Mouse (Mus musculus): Measurements from ENCODE around the gene Asap2. TPM values are rescaled to one million over a fixed set of nuclear protein-coding genes. Genes with fewer than 3 reads are reported as not detected.

Gene Asap2
- total RNA-seq, 2 experiments from 2014 or later: 37.4 to 37.8 TPM

DNA sequence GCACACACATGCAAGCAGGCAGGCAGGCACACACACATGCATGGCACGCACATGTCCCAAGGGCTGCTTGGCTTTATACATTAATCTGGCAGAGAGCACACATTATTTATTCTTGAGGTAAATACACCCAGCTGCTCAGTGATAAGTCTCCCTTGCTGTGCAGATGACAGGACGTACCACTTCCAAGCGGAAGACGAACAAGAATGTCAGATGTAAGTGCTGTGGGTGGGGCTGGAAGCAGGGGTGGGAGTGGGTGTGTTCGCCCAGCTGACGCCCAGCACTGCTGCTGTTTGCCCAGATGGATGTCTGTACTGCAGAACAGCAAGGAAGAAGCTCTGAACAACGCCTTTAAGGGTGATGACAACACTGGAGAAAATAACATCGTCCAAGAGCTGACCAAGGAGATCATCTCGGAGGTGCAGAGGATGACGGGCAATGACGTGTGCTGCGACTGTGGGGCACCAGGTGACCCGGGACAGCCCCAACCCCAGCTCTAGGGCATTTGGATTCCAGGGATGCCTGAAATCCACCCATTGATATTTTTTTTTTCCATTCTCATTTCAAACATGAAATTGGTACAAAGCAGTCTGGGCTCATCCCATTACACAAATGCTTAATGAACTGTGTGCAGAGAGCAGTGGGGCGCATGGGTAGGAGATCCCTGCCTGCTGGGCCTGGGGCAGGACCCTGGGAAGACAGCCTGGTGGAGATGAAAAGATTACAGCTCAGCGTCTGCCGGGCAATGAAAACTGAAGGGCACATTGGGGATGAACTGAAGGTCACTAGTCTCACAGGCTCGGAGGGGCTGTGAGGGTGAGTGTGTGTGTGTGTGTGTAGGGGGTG is 239.0 kb downstream of the Asap2 start:
- peak in 1 of 2 experiments; percentile 30 for DNase-seq (ENCODE audit: low spot score in 2 of 2)
- intact Hi-C loops (cut with DNase I): no loop called here

DNA sequence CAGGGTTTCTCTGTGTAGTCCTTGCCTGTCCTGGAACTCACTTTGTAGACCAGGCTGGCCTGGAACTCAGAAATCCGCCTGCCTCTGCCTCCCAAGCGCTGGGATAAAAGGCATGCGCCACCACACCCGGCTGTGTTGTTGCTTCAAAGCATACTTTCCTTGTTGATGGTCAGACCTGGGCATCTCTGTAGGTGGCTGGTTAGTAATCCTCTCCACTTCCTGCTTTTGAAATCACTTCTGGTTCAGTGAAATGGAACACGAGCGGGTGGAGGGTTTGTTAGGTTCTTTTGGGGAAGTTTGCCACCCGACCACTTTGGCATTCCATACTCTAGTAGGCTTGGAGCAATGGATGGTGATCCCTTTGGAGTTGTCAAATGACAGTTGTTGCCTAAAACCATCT is 243.5 kb downstream of the Asap2 start:
- intact Hi-C loops (cut with DNase I): no loop called here
- DNase-seq (ENCODE audit: low spot score in 2 of 2): no peak

DNA sequence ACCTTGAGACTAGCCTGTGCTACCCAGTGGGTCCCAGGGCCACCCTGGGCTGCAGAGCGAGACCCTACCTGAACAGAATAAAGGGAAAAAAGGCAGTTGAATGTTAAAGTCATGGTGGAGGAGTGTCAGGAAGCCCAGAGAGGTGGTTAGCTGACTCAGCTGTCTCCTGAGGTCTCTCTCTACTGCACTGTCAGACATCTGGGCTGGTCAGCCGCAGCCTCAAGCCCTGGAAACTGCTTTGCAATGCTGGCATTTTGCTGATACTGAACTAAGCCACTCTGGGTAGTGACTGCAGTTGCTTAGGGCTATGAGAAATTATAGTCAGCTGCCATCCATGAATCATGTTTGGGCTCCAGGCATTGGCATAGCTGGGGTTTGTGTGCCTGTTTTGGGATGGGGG is 244.3 kb downstream of the Asap2 start:
- DNase-seq (ENCODE audit: low spot score in 2 of 2): no peak
- intact Hi-C loops (cut with DNase I): no loop called here

DNA sequence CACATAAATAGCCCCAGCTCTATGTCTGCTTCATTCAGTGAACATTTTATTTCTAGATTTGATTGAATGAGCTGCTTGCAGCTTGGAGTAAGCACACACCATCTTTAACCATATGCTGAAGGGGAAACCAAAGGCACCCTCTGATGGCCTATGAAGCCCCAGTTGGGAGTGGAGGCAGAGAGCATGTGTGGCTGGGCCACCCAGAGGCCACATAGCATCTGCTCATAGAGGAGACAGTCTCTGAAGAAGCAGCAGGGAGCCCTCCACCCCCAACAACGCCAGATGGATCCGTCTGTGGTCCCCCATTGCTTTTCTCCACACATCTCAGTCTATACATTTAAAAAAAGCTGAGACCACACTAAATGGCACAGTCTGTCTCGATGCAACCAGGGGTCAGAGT is 251.7 kb downstream of the Asap2 start:
- no peak for DNase-seq (ENCODE audit: low spot score in 2 of 2)
- intact Hi-C loops (cut with DNase I): no loop called here

DNA sequence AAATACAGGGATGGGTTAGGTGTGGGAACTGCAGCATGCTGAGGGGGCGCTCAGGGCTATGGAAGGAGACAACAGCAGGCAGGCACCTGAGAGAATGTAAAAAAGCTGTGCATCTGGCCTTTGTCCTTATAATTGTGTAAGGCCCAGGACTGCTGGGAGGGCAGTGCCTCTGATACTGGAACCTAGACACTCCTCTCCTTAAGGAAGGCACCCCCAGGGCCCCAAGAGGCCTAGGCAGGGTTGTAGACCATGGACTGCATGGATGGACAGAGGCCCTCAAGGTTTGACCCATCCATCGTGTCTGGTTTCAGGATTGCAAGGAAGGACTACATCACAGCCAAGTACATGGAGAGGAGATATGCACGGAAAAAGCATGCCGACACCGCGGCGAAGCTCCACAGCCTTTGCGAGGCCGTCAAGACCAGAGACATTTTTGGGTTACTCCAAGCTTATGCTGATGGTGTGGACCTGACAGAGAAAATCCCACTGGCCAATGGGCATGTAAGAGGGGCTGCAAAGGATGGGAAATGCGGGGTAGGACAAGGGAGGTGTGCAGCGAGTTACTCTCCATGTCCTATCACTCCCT is 254.2 kb downstream of the Asap2 start:
- intact Hi-C loops (cut with DNase I): no loop called here
- no peak for DNase-seq (ENCODE audit: low spot score in 2 of 2)

DNA sequence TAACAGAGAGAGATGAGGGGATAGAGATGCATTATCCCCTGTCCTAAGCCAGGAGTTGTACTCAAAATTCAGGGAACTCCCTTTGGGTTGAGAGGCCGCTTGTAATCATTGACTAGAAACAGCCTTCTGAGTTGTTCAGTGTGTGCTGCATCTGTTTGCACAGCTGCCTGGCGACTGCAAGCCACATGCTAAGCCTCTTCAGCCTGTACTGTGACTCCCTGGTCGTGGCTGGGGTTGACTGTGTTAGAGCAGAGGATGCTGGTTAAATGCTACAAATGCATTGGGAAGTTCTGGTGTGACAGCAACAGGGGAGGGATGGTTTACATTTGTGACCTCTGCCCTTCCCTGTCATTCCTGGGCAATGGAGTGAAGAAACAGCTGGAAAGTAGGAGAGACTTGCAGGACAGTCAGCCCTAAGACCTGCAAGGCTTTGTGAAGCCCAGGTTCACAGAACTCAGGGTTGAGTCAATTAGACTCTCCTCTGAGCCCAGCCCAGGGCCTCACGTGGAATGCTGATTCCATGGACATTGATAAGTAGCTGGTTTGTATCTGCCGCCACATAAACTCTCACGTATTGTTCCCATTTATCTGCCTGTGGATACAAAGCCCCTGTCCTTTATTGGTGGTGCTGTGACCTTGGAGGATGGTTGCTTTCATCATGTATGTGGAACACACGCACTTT is 257.6 kb downstream of the Asap2 start:
- no peak for DNase-seq (ENCODE audit: low spot score in 2 of 2)
- intact Hi-C loops (cut with DNase I): no loop called here

DNA sequence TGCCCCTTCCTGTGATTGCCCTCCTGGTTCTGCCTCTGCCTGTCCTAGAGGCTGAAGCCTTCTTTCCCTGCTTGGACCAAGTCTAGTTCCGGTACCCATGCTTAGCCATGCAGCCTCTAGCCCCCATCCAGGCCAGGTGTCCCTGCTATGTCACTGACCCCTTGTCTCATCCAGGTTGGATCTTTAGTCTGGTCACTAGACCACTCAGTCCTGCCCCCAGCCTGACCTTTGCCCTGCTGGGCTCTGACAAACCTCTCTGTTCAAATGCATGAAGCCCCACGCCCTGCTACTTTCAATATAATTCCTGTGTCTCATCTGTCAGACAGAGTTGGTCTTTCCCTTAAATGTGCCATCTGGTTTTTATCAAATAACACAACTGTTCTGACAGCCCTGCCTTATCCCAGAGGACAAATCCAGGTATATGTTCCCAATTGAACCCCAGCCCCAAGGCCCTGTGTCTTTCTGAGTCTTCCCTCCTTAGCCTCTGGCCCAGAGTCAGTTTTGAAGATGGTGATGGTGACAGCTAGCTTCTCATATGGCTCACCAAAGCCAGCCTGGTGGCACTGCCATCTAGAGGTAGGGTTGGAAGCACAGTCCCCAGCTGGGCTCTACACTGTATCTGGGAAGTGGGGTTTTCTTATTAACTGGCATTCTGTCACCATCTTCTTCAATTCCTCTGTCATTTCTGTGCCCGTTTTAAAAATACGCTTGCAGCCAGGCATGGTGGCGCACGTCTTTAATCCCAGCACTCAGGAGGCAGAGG is 270.4 kb downstream of the Asap2 start:
- intact Hi-C loops (cut with DNase I): no loop called here
- no peak for DNase-seq (ENCODE audit: low spot score in 2 of 2)

DNA sequence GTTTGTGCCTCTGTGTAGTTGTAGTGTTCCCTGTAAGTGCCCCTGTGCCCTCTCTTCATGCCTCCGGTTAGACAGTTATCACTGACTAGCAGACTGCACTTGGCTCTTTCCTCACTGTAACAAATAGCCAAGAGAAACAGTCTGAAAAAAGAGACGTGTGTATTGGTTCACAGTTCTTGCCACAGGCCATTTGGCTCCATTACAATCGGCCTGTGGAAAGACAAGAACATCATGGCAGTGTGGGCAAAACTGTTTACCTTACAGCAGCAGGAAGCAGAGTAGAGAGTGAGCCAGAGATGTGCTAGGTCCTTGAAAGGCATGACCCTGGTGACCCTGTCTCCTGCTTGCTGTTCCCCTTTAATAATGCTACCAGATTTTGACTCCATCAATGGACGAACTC is 271.3 kb downstream of the Asap2 start:
- DNase-seq (ENCODE audit: low spot score in 2 of 2): no peak
- intact Hi-C loops (cut with DNase I): no loop called here

DNA sequence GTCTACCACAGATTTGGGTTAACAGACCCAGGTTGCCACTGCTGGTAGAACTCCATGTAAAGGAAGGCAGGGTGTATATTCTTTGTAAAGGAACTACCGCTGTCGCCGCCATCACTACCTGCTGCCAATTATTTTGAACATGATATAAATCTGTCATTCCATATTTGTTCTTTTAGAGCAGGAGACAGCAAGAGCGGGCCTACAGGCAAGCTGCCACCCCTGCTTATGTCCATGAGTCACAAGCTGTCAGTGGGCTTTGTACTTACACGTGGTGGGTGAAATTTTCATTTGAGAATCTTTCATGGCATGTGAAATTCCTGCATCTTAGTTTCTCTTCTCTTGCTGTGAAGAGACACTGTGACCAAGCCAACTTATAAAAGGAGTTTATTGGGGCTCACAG is 273.0 kb downstream of the Asap2 start:
- no peak for DNase-seq (ENCODE audit: low spot score in 2 of 2)
- intact Hi-C loops (cut with DNase I): no loop called here

DNA sequence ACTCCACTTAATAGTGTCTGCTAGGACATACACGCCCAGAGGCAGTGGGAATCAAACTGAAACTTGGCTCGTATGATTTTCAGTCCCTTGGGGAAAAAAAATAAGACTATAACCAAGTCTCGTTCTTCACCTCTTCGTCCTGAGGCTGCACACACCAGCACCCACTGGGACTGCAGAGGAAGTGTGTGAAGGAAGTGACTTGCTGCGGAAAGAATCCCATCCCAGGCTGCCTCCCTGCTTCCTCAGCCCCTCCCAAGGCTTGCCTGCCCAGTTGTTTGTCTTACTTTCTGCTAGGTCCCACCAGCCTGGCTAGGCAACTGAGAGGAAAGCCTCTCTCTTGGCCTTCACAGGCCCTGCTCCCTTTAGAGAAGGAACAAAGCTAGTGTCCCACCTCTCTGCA is 274.0 kb downstream of the Asap2 start:
- no peak for DNase-seq (ENCODE audit: low spot score in 2 of 2)

DNA sequence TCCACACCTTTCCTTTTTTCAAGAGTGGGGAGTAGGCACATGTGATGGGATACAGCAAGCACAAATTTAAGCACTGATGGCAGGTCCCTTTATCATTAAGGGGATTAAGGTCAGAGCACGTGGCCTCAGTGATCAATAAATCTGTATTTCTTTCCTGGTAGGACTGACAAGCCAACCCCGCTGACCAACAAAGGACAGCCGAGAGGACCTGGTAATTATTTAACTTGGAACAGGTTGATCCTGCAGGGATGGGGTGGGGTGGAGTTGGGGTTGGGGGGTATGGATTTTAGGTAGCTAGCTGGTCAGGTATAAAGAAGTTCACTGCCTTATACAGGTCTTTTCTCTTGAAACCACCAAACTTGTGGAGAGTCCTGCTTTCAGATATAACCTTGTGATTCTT is 274.7 kb downstream of the Asap2 start:
- intact Hi-C loops (cut with DNase I): no loop called here
- no peak for DNase-seq (ENCODE audit: low spot score in 2 of 2)

More for the DNA sequence above, 274.0 kb downstream of the Asap2 start:
- intact Hi-C loops (cut with DNase I): no loop called here

DNA sequence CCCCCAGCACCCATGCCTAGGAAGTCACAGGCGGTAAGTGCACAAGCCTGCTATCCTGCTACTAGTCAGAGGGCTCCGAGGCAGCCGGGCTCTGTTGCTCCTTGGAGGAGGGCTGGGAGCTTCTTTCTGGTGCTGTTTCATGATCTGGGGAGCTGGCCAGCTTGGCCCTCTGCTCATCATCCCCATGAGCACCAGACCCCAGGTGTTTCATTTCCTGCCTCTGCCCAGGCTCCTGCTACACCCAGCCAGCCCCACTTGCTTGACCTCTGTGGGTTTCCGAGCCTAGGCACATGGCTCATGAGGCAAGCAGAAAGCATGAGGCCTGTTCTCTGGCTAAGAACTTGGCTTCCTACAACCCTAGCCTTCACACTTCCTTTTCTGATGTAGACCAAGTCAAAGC is 275.2 kb downstream of the Asap2 start:
- intact Hi-C loops (cut with DNase I): no loop called here
- DNase-seq (ENCODE audit: low spot score in 2 of 2): no peak

DNA sequence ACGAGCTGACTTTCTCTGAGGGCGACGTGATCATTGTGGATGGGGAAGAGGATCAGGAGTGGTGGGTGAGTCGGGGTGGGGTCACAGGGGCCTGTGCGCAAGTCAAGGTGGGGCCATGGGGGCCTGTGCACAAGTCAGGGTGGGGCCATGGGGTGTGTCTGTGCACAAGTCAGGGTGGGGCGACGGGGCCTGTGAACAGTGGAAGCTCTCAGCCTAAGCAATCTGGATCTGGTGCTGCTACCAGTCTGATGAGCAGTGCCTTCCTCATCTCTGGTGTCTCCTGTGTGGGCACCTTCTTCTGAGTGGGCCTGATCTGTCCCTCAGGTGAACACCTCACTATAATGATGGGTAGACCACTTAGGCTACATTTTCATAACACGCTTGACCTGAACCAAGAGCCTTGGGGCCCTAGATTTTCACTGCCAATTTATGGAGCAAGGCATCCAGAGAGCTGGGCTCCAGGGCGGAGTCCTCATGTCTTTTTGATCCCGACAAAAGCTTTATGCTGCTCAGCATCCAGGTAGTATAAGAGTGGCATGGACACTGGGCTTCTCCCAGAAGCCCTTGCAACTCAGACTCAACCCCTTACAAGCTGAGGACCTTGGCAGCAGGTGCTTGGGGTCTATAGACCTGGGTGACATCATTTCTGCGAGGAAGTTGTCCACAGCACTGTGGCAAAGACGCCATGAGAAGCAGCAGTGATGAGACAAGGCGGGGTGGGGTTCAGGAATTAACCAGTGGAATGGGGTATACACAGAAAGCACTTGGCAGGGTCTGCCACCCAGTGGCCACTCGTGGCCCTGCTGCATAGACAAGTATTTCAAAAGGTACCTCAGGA is 275.9 kb downstream of the Asap2 start:
- intact Hi-C loops (cut with DNase I): no loop called here
- DNase-seq (ENCODE audit: low spot score in 2 of 2): peak; percentile 58

DNA sequence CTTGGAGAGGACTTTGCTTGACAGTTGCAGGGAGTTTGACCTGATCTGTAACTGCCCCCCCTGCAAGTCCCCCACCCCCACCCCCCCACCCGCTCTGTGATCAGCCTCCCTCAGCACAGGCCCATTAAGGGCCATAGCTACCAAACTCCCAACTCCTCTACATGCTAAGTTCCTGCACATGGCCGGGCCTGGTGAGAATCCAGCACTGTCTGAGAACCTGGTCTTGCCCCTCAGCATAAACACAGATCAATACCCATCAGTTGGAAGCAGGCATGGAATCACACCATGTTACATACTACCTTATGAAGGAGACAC is 276.5 kb downstream of the Asap2 start:
- intact Hi-C loops (cut with DNase I): no loop called here
- DNase-seq (ENCODE audit: low spot score in 2 of 2): no peak

DNA sequence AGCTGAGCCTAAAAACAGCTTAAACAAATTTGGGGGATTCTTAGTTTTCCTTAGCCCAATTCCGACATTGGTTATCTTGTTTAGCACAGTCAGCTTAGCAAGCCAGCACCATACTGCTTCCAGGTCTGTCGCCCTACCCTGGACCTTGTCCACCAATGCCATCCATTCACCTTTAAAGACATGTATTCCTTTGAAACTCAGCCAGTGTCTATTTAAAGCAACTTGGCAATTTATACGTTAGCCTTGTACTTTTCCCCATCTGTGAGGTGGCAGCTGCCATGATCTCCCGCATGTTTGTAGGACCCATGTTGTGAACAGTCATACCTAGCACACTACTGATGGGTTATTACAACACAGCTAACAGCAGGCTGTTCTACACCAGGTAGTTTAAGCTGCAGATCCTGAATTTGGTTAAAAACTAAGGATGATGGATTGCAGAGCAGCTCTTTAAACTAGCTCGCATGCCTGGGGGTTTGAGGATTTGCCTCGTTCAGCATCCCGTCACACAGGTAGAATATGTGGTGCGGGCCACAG is 277.9 kb downstream of the Asap2 start:
- DNase-seq (ENCODE audit: low spot score in 2 of 2): no peak
- intact Hi-C loops (cut with DNase I): no loop called here

DNA sequence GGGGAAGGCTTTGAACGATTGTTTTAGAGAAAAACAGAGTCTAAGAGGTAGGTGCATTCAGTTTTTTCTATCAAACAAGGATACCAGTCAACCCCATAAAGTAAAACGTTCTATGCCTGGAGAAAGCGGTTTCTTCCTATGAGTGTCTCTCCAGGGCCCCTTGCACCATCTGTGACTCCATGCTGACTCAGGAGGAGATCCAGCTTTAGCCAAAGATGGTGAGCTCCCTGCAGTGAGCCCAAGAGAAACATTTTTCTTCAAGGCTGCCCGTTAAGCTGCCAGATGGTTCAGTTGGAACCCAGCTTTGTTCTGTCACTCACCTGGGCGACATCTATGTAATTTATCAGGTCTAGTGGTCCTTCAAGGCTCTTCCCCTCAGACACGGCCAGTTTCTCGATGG is 284.2 kb downstream of the Asap2 start:
- intact Hi-C loops (cut with DNase I): no loop called here

DNA sequence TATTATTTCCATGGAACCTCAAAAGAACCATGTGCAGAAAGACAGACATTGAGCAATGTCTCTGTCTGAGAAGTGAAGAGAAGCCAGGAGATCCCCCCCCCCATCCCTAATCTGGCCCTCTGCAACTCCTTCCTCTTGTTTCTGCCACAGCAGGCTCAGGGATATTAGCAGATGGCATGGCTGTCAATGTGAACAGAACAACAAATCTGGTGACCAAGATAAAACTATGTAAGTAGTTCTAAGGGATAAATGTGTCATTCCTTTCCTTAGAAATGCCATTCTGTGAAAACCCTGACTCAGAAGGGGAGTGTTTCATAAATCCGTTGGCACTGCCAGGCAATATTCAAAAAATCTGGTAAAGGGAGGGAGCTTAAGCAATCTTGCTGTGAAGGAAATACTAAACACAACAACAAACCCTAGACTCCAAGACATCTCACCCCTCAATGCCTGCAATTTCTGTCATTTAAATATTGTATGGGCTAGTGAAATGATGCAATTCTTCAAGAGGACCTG is 287.1 kb downstream of the Asap2 start:
- no peak for DNase-seq (ENCODE audit: low spot score in 2 of 2)
- intact Hi-C loops (cut with DNase I): no loop called here

More for the DNA sequence above, 284.2 kb downstream of the Asap2 start:
- no peak for DNase-seq (ENCODE audit: low spot score in 2 of 2)

DNA sequence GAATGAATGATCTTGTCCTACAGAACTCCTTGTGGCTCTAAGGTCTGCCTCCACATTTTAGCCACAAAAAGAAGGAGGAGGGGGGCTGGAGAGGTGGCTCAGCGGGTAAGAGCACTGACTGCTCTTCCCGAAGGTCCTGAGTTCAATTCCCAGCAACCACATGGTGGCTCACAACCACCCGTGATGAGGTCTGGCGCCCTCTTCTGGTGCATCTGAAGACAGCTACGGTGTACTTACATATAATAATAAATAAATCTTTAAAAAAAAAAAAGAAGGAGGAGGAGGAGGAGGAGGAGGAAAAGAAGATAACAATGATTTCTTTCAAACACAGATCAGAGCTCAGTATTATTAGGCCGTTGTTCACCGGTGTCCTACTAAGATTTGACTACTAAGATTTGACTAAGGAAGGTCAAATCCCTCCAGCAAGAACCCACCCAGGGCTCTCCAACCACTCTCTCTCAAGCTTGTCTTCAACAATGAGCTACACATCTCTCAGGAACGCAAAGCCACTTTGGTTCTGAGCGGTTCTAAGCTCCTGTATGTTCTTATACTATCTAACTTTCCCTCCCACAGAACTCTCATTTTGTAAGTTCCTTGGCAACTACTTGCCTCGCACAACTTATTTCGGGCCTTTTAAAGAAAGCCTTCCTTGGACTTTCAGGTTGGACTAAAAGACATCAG is 294.6 kb downstream of the Asap2 start, which contains the start of gene Cpsf3:
TSS of gene Cpsf3 (plus strand) at position 631 of the 681 bp plus-strand sequence.
- DNase-seq (ENCODE audit: low spot score in 2 of 2): no peak
- intact Hi-C loops (cut with DNase I): loop anchor here (10.0 kb wide), 1 partner anchor 170 kb away; no protein-coding TSS in a partner anchor
